Mouse (Mus musculus) bone marrow macrophage, adult 2 months (primary cell): Measurements from ENCODE around the gene Gstz1.

ENCODE experiments used
- CTCF ChIP-seq: IDR thresholded peaks from 2 replicates; pipeline ENCODE4 v1.5.1; 2012; ENCODE audit warnings: low read depth, mild to moderate bottlenecking, low read length, moderate library complexity
- POLR2A ChIP-seq: IDR thresholded peaks from 2 replicates; pipeline ENCODE4 v1.6.1; 2012; ENCODE audit warnings: mild to moderate bottlenecking, low read depth, low read length, borderline replicate concordance

DNA sequence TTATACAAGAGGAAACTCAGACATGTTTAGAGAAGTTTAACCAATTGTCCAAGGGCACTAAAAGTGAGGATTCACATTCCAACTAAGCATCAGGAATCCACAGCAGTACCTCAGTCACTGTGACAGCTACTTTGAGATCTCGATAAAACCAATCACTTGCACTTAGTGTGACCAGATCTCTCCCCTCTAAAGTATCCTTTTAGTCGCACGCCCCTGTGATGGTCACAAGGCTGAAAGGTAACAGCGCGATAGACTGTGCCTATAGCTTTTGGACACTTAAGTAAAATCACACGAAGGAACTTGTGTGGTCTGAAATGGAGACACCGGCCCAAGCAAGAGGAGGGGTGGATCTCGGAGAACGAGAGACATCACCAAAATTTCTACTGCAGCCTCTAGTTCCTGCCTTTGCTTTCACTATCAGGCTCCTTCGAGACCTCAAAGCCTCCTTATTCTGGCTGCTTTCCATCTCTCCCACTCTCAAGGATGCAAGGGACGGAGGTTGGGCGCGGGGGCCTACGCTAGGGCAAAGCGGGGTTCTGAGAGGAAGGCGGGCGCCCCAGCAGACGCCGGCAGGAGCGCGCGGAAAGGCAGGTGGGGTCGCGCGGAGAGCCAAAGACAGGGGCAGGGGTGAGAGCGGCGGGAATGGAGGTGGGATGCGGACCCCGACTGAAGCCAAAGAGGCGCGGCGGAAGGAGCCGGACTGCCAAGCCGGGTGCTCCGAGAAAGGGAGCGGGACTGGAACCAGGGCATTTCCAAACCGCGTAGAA, 52.4 kb downstream of the Gstz1 start, which contains the start of gene Samd15:
- TF ChIP-seq POLR2A: no peak
- TF ChIP-seq CTCF: no peak
